Mouse (Mus musculus) heart, adult 2 months (tissue): ENCODE data around the gene Irx6.

Source experiments
- EP300 ChIP-seq: fragments of 200-500 bp; IDR thresholded peaks from 2 replicates; pipeline ENCODE4 v1.6.1; 2011; ENCODE audit warnings: low read depth, low read length, control low read depth; ENCODE audit not compliant: insufficient read depth
- POLR2A ChIP-seq: fragments of 200-500 bp; IDR thresholded peaks from 2 replicates; pipeline ENCODE4 v1.6.1; 2011; ENCODE audit warnings: mild to moderate bottlenecking, low read depth, low read length, control low read depth; ENCODE audit not compliant: insufficient read depth

- TF ChIP-seq POLR2A, result no peak
- TF ChIP-seq EP300, result no peak
Measured at GRCm38 (mm10) chr8:92718057-92718456, 44.0 kb downstream of the Irx6 start.
